Mouse (Mus musculus): ENCODE data around the gene Fancg. TPM values are rescaled to one million over a fixed set of nuclear protein-coding genes. Genes with fewer than 3 reads are reported as not detected.

Gene Fancg
- total RNA-seq, 2 experiments from 2014 or later = 1.4 to 1.8 TPM

DNA sequence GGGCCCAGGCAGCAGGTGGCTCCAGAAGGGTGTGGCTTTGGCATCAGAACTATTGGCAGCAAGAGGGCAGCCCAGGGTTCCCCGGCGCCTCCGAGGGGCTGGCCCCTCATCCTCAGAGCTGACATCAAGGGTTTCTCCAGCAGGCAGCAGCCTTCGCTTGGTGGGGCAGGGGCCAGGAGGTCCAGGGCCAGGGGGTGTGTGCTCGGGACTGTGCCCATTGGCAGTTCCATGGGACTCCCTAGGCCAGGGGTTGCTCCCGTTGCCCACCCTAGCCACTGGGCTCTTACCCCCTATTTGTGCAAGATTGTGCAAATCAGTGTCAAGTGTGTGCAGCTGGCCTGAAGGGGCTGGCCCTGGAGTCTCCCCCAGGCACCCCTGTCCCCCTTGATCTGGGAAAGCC is 25.5 kb upstream of the Fancg start:
- no peak for DNase-seq (ENCODE audit: low spot score)

DNA sequence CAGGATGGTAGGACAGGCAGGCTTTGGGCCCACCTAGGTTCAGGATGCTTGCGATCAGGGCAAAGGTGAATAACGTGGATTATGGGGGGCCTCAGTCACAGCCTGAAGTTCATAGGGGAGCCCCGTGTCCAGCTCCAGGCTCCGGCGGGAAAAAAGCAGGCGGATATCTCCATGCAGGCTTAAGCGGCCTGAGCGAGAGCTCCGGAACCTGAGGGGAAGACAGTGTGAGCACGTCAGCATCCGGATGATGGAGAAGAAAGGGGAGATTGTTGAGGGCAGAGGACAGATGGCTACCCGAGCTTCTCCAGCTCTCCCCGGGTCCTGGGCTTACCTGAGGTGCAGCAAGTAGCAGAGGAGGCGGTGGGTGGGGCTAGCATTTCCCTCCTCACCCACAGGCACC is 23.2 kb upstream of the Fancg start:
- DNase-seq (ENCODE audit: low spot score) = no peak

DNA sequence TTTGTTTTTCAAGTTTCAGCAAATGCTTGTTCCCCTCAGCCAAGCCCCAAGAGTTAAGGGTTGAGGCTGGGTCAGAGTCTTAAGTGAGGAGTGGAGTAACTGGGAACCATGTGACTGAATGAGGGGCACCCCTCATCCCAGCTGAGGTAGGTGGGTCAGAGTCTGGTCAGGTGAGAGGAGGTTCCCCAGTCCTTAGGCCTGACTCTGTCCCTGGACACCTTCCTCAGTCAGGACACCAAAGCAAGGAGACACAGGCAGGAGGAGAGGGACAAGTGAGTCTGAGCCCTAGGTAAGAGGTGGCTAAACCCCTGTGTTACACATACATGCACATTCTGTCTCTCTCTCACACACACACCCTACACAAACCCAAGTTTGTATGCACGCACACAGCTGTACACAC is 22.2 kb upstream of the Fancg start:
- no peak for DNase-seq (ENCODE audit: low spot score)

DNA sequence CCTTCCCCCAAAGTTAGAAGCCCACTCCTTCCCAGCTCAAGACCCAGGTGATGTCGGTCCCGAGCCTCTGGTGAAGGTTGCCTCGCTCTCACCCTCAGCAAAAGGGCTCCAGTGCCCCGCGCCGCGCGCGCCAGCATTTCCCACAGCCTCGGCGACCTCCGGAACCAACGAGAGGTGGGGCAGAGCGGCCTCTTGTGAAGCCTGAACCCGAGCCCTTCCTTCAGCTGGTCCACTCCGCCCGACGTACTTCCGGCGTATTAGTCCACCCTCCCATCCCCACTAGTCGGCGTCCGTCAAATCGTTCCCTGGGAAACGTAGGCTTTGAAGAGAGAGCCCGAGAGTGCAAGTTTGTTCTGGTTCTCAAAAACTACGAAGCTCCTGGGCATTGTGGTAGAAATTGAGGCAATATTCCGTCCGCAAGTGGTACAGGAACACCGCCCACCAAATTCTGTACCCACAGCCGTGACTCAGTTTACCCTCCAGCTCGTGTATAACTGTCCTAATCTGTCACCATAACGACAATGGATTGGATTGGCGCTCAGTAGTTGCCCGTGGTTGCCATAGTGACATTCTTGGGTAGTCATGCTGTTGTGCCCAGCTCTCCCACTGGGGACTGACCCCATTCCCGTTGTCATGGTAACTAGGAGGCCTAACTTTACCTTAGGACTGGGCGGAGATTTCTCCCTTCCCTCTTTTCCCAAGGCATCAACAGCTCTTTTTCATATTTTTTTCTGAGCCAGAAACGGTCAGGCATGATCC is 21.1 kb upstream of the Fancg start, which contains the start of gene Stoml2:
TSS of gene Stoml2 (minus strand) at position 474 of the 759 bp plus-strand sequence.
- peak; percentile 94 for DNase-seq (ENCODE audit: low spot score)

DNA sequence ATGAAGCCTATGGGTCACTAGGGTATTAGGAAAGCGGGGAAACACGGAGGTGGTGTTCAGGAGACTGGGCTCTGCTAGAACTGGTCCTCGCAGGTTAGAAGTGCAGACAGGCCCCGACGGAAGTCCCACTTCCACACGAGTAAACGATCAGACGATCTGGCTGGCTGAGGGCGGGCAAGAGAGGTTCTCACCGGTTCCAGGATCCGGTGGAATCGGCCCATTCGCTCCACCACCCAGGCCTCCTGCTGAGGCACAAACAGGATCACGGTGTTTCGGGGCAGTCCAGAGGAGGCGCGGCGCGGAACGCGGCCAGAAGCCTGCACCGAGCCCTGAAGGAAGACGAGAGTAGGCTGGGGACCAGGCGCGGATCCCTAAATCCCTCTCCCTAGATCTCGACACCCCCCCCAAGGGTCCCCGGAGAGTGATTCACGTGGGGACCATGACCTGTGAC is 20.5 kb upstream of the Fancg start:
- DNase-seq (ENCODE audit: low spot score) = no peak

DNA sequence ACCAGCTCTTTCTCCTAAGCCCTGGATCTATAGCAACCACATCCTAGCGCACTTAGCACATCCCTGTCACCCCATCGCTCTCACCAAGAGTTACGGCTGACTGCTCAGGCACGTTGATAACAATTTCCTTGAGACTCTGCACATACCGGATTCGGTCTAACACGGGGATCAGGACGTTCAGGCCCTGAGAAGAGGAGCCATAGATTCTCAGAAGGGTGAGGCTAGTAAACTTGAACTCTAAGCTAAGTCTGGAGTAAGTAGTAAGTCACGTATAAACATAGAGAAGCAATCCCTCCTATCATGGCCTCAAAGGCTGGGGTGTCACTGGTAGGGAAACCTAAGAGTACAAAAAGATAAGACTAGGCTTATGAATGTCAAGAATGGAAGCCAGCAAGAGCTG is 20.0 kb upstream of the Fancg start:
- no peak for DNase-seq (ENCODE audit: low spot score)

DNA sequence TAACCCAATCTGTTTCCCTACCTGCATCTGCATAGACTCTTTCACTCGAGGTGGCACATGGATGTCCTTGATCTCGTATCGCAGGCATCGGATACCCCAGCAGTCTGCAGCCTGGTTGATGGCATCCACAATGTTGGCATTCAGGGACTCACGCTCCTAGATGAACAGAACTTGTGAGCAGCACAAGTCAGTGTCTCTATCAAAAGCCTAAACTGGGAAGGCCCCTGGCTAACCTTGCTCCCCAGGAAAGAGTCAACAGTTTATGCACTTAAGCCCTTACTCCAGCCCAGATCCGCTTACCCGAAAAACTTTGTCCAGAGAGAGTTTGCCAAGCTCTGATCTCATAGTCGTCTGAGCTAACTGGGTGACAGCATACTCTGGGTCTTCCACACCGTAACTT is 19.4 kb upstream of the Fancg start:
- no peak for DNase-seq (ENCODE audit: low spot score)

DNA sequence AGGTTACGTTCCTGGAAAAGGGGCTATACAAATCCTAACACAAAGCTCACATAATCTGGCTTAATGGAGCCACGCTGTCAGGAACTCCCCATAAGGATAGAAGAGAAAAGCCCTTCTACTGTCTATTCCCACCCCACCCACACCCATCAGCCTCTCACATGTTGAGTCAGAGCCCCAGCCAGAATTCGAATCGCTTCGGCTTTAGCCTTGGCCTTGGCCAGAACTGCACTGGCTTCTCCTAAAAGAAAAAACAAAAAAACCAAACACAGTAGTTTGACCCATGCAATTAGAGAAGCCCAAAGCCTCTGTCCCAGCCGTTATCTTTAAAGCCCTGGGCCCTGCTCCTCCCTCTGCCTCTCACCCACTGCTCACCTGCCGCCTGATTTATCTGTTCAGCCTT is 18.8 kb upstream of the Fancg start:
- no peak for DNase-seq (ENCODE audit: low spot score)

DNA sequence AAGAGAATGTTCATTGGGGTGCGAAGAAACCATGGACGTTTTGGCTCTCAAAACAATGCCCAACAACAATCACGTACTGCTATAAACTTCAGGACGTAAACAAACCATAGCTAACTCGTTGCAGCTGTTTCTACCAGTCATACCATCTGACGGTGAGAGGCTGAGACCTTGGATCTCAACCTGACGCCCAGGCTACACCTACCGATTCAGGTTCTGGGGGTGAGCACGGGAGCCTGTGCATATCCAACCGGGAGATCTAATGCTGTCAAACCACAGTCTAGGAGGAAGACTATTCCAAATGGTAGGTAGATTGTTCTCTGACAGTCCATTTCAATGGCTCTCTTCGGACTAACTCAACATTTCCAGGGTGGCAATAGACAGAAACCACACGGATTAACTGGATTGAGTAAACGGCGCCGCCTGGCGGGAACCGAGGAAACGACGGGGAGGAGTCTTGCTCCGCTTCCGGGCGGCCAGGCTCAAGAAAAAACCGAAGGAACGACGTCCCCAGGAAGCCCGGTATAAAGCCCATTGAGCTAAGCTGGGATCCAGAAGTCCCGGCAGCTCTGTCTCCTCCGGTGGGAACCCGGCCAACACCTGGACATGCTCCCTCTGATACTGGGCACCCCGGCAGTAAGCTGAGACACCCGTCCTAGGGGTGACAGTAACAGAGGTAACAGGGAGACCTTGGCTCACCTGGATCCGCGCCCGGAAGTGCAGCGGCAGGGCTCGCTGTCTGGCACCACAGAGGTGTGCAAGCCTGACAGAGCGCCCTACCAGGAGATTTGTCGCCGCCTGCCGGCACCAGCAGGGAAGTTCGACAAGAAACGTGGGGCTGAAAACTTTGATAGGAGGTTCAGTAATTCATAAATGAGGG is 15.0 kb upstream of the Fancg start, which contains the start of gene Pigo:
TSS of gene Pigo (minus strand) at position 736 of the 877 bp plus-strand sequence.
- peak; percentile 94 for DNase-seq (ENCODE audit: low spot score)

DNA sequence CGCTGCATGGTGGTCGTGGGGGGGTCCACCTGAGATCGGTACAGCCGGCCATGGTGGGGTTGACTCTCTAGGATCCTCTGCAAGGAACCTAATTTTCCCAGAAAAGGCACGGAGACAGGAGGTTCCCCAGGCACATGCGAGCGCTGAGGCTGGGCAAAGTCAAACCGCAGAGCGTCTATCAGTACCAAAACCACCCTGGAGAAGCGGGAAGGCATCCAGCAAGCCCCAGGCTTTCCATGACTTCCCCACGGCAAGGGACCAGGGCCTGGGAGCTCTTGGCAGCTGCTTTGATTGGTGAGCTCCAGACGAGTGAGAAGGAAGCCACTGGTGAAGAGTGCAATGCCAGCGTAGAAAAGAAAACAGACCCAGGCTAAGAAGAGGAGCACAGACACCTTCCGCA is 14.4 kb upstream of the Fancg start:
- no peak for DNase-seq (ENCODE audit: low spot score)

DNA sequence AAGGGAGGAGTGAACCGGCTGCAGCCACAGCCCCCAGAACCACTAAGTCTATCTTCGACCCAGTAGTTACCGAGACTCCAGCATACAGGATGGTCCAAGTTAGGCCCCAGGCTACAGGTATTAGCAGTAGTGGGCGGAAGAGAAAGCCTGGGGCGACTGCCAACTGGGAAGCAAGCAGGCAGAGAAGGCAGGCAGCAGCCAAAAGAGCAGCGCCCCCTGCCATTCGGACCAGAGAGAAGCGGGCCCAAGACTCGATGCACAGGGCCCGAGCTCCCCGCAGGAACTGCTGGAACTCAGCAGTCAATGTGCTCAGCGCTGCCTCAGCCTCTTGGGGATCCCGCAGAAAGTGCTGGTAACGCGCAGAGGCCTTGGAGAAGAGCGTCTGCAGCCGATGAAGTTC is 11.0 kb upstream of the Fancg start:
- no peak for DNase-seq (ENCODE audit: low spot score)

DNA sequence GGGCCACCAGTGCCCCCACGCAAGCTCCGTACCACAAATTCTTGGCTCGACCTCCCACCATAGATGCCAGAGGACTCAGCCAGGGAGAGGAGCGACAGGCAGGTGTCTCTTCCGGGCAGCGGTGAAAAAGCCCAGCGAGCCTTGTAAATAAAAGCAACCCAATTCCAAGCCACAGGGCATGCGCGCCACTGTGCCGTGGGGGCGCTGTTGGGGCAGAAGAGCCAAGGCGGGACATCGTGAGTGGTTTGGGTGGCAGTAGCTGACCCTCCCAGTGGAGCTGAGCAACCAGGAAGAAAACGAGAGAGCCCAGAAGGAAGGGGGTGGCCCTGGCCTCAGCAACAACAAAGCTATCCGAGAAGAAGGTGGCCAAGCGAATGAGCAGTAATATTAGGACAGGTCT is 10.6 kb upstream of the Fancg start:
- no peak for DNase-seq (ENCODE audit: low spot score)

DNA sequence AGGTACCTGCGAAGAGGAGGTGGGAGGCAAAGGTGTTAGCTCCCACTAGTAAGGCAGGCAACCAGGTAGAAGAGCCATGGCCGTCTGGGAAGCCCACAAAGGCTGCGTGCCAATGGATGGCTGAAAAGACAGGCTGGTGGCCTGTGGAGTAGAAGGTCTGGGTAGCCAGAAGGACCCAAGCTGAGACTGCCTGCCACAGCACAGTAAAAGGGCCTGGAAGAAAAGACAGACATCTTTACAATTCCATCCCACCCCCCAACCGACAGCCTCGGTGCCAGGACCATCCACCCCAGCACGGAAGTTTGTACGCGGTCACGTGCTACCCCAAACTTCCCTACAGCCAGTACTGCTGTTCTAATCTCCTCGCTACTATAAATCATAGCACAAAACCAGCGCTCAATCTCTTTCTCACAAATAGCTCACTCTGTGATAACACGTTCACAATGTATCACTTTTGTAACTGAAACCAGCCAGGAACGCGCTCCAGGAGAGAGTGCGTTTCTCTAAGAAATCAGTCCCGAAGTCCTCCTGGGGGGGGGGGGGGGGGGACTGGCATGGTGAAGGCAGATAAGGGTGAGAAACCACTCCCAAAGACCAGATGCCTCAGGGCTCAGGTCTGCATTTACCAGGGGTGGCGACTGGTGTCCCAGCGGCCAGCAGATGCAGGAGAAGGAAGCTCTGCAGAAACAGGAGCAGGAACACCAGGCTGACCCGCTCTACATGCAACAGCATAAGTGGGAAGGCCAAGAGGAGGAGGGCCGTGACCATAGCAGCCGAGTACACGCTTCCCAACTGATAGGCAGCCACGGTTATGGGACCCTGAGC is 9.5 kb upstream of the Fancg start:
- no peak for DNase-seq (ENCODE audit: low spot score)

DNA sequence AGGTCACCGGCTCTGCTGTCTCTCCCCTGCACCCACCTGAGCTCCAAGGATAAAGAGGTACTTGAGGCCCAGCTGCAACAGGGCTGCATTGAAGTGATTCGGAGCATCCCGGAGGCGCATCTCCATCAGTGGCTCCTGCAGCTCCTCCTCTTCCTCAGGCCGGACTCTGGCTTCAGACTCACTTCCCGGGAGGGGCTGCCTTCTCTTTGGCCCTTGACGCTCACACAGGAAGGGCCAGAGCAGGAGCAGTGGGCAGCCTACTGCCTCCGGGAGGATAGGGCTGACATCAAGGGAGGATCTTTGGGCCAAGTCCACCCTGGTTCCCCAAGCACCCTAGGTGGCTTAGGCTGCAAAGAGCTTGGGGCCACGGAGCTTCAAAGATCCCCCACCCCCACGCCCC is 8.9 kb upstream of the Fancg start:
- no peak for DNase-seq (ENCODE audit: low spot score)

DNA sequence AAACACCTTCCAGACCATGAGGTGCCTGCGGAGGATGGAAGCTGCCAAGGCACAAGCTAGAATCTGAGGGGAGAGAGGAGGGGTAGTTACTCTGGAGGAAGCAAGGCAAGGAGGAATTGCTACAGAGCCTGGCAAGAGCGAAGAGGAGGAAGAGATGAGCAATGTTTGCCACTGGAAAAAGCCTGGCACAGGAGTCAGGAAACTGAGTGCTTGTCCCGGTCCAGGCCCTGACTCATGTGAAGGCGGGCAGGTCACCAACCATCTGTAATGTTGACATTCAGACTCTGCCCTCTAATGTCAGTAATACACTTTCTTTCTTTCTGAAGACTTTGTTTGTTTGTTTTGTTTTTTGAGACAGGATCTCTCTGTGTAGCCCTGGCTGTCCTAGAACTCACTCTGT is 7.8 kb upstream of the Fancg start:
- no peak for DNase-seq (ENCODE audit: low spot score)

DNA sequence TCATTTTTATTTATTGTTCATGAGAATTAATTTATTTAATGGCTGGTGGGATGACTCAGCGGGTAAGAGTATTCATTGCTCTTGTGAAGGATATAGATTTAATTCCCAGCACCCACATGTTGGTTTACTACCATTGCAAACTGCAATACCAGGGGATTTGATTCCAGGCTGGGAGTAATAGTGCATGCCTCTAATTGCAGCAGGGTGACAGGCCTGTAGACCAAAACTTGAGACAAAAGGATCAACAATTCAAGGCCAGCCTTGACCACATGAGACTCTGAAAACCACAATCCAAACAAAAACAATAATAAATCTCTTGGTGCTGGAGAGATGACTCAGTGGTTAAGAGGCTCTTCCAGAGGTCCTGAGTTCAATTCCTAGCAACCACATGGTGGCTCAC is 1.8 kb upstream of the Fancg start:
- DNase-seq (ENCODE audit: low spot score) = no peak

DNA sequence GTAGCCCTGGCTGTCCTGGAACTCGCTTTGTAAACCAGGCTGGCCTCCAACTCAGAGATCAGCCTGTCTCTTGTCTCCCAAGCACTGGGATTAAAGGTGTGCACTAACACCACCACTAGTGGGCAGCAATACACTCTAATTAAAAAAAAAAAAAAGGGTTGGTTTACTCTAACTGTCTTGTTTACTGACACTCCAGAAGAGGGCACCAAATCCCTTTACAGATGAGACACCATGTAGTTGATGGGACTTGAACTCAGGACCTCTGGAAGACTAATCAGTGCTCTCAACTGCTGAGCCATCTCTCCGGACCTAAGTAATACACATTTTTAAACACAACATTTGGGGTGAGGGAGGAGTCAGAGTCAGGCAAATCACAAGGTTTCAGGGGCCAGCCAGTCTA is 4.5 kb downstream of the Fancg start:
- peak; percentile 53 for DNase-seq (ENCODE audit: low spot score)

DNA sequence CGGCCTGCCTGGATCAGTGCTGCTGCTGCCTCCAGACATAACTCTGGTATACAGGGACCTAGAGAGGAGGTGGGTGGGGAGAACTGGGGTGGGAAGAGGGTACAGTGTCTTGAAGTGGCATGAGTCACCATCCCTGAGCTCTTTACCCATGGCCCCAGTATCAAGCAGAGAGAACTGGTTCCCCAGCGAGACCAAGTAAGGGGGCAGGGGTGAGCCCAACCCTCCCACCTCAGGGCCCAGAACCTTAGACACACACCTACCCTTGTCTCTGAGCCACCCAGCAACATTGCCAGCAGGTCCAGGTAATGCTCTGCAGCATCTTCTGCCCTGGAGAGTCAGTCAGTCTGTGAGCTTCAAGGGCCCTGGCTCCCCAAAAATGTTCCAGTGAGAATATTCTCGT is 5.4 kb downstream of the Fancg start:
- no peak for DNase-seq (ENCODE audit: low spot score)

DNA sequence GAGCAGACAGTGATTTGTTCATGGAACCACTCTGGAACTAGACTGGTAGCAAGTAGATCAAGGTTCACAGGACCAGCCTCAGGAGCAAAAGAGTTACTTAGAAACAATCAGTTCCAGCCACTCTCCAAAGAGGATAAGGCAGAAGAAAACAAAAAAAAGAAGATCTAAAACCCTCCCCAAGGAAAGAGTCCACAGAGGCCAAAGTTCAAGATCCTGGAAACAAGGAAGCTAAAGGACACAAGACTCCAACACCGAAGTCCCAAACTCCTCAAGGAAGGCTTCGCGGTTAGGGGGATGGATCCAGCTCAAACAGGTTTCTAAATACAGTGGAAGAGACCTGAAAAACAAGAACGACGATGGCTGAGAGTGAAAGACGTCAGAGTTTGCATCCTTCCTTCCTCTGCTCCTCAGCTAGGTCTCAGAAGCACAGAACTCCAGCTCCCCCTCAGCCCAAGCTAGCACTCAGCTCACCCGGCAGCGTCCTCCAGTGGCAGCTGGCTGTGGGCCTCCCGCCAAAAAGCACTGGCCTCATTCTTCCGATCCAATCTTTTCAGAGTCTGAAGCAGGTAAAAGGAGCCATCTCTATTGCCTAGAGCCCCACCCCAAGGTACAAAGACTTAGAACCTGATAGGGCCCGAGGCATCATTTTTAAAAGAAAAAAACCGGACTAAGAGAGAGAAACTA is 7.4 kb downstream of the Fancg start:
- peak; percentile 53 for DNase-seq (ENCODE audit: low spot score)

DNA sequence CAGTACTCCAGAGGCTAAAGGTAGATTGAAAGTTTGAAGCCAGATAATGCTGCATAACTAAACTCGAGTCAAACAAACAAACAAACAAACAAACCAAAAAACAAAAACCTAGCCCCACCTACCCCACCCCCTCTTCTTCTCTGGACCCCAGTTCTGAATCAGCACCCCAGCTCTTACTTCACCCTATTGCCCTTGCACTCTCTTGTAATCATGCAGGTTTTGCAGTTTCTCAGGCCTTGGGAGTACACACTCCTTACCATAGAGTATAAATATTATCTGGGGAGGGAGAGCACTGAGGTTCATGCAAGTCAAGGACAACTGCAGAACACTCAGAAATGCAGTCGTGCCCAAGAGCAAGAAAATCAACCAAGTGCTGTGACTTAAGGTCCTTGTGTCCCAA is 9.0 kb downstream of the Fancg start:
- DNase-seq (ENCODE audit: low spot score) = no peak
